21 mouse cellular contexts compared by ENCODE assay signal in the genomic region with DNA sequence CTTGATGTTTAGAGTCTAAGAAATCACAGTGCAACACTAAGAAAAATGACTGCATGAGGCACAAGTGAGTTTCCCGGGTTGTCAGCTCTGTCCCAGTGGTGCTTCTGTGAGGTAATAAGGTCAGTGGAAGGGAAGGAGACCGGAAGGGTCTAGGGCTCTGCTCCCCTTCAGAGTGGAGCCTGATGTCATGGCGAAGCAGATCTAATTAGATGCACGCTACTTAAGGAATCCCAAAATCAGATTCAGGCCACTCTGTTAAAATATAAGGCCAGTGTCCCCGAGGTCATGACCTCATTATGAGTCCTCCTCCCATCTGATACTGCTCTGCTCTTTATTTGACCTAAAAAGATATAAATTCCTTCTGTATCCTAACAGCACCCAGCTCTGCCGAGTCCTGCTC.
A peak's percentile ranks its signal among the peaks of the same experiment; 100 is the strongest.
DNase-seq lines count a peak whose midpoint lies in the region; ATAC-seq and TF ChIP-seq lines count a peak whose summit lies in the region.
"Had no signal": no experiment of that assay in that cellular context is flagged by ENCODE, and none has a peak within 500 bp of the region (broad histone marks: within the 10 kb centered on the region; RNA-seq: fewer than 3 reads in every experiment).

No protein-coding gene starts in this region.

- DNase-seq in forebrain, embryonic 10.5 days (ENCODE audit: extremely low spot score, low spot score): no peak
- DNase-seq in forebrain, postnatal 0 days: no peak
- DNase-seq in midbrain, embryonic 10.5 days (ENCODE audit: low spot score): no peak
- DNase-seq in embryonic facial prominence, embryonic 10.5 days (ENCODE audit: low spot score): peak; percentile 30
- DNase-seq in right cerebral cortex, adult 18-20 months: no peak
- no peak for DNase-seq in gastrocnemius, postnatal 36 days
- DNase-seq: adrenal gland, adult 2 months; cerebellum, adult 11 months; cerebellum, adult 9-11 months; gastrocnemius, adult 2 months; kidney, adult 8-10 months; kidney, postnatal 10 days; left cerebral cortex, postnatal 4 days; thymus, adult 2 months; thymus, postnatal 4 days had no signal

- no peak overlapping the region for H3K4me2 ChIP-seq in forebrain, postnatal 0 days (ENCODE audit: low read depth)
- no peak overlapping the region for H3K4me2 ChIP-seq in midbrain, embryonic 15.5 days
- H3K4me2 ChIP-seq: embryonic facial prominence, embryonic 15.5 days; forebrain, embryonic 13.5 days; heart, embryonic 11.5 days; hindbrain, embryonic 14.5 days; midbrain, embryonic 12.5 days had no signal

- 29% methylated on average over 6 of the region's 6 CpGs for WGBS in forebrain, embryonic 10.5 days
- 43% methylated on average over 6 of the region's 6 CpGs for WGBS in forebrain, postnatal 0 days
- whole genome bisulfite sequencing in midbrain, embryonic 10.5 days: 40% methylated on average over 6 of the region's 6 CpGs
- 46% methylated on average over 6 of the region's 6 CpGs for WGBS in midbrain, embryonic 15.5 days
- WGBS in embryonic facial prominence, embryonic 10.5 days: 32% methylated on average over 6 of the region's 6 CpGs

- H3K9ac ChIP-seq in forebrain, postnatal 0 days: no peak overlapping the region
- no peak overlapping the region for H3K9ac ChIP-seq in midbrain, embryonic 15.5 days
- H3K9ac ChIP-seq: embryonic facial prominence, embryonic 15.5 days; forebrain, embryonic 13.5 days; hindbrain, embryonic 14.5 days; midbrain, embryonic 12.5 days had no signal

- no peaks in the 10 kb centered on the region for H3K27me3 ChIP-seq in forebrain, embryonic 10.5 days (ENCODE audit: poor library complexity, severe bottlenecking)
- no peaks in the 10 kb centered on the region for H3K27me3 ChIP-seq in forebrain, postnatal 0 days (ENCODE audit: insufficient read depth, low read length)
- no peaks in the 10 kb centered on the region for H3K27me3 ChIP-seq in midbrain, embryonic 10.5 days (ENCODE audit: low read depth, poor library complexity, severe bottlenecking)
- H3K27me3 ChIP-seq in midbrain, embryonic 15.5 days (replicated peaks): no peaks in the 10 kb centered on the region
- H3K27me3 ChIP-seq in embryonic facial prominence, embryonic 10.5 days (replicated peaks; ENCODE audit: low read depth, poor library complexity, severe bottlenecking): no peaks in the 10 kb centered on the region
- H3K27me3 ChIP-seq: embryonic facial prominence, embryonic 15.5 days; forebrain, embryonic 13.5 days; midbrain, embryonic 12.5 days had no signal

- intact Hi-C loops in gastrocnemius, postnatal 36 days (cut with DNase I): no loop called here

- H3K36me3 ChIP-seq in forebrain, embryonic 10.5 days (replicated peaks): no peaks in the 10 kb centered on the region
- no peaks in the 10 kb centered on the region for H3K36me3 ChIP-seq in forebrain, postnatal 0 days (ENCODE audit: insufficient read depth)
- H3K36me3 ChIP-seq in midbrain, embryonic 10.5 days: no peaks in the 10 kb centered on the region
- no peaks in the 10 kb centered on the region for H3K36me3 ChIP-seq in midbrain, embryonic 15.5 days (replicated peaks)
- H3K36me3 ChIP-seq in embryonic facial prominence, embryonic 10.5 days (replicated peaks): no peaks in the 10 kb centered on the region
- H3K36me3 ChIP-seq: embryonic facial prominence, embryonic 15.5 days; midbrain, embryonic 12.5 days had no signal

- ATAC-seq in forebrain, postnatal 0 days: no peak
- ATAC-seq in midbrain, embryonic 15.5 days (replicated peaks): no peak

- no peak for TF ChIP-seq CTCF in forebrain, postnatal 0 days (IDR thresholded peaks at IDR 0.05; ENCODE audit: low read depth)

- no peaks in the 10 kb centered on the region for H3K9me3 ChIP-seq in forebrain, embryonic 10.5 days
- H3K9me3 ChIP-seq in forebrain, postnatal 0 days (ENCODE audit: low read length): no peaks in the 10 kb centered on the region
- no peaks in the 10 kb centered on the region for H3K9me3 ChIP-seq in midbrain, embryonic 10.5 days (replicated peaks)
- H3K9me3 ChIP-seq in midbrain, embryonic 15.5 days: no peaks in the 10 kb centered on the region
- H3K9me3 ChIP-seq in embryonic facial prominence, embryonic 10.5 days: no peaks in the 10 kb centered on the region
- H3K9me3 ChIP-seq: embryonic facial prominence, embryonic 15.5 days; forebrain, embryonic 13.5 days; midbrain, embryonic 12.5 days had no signal

- H3K27ac ChIP-seq in forebrain, embryonic 10.5 days: peak overlapping the region; percentile 79
- H3K27ac ChIP-seq in forebrain, postnatal 0 days (ENCODE audit: low read depth, low read length): no peak overlapping the region
- H3K27ac ChIP-seq in midbrain, embryonic 10.5 days (replicated peaks): peak overlapping the region; percentile 79
- no peak overlapping the region for H3K27ac ChIP-seq in midbrain, embryonic 15.5 days
- peak overlapping the region; percentile 79 for H3K27ac ChIP-seq in embryonic facial prominence, embryonic 10.5 days (replicated peaks)
- H3K27ac ChIP-seq: embryonic facial prominence, embryonic 15.5 days; forebrain, embryonic 13.5 days; gastrocnemius, adult 2 months; hindbrain, embryonic 14.5 days; midbrain, embryonic 12.5 days had no signal

- no peak overlapping the region for H3K4me3 ChIP-seq in forebrain, embryonic 10.5 days
- H3K4me3 ChIP-seq in forebrain, postnatal 0 days (ENCODE audit: low read depth, low read length): no peak overlapping the region
- H3K4me3 ChIP-seq in midbrain, embryonic 10.5 days: no peak overlapping the region
- no peak overlapping the region for H3K4me3 ChIP-seq in midbrain, embryonic 15.5 days
- H3K4me3 ChIP-seq in embryonic facial prominence, embryonic 10.5 days: no peak overlapping the region
- H3K4me3 ChIP-seq: embryonic facial prominence, embryonic 15.5 days; forebrain, embryonic 13.5 days; gastrocnemius, adult 2 months; midbrain, embryonic 12.5 days had no signal

- peaks cover 30% of the 10 kb centered on the region for H3K4me1 ChIP-seq in forebrain, embryonic 10.5 days
- H3K4me1 ChIP-seq in forebrain, postnatal 0 days (ENCODE audit: insufficient read depth): no peaks in the 10 kb centered on the region
- peaks cover 15% of the 10 kb centered on the region for H3K4me1 ChIP-seq in midbrain, embryonic 10.5 days
- H3K4me1 ChIP-seq in midbrain, embryonic 15.5 days: no peaks in the 10 kb centered on the region
- H3K4me1 ChIP-seq in embryonic facial prominence, embryonic 10.5 days: peaks cover 39% of the 10 kb centered on the region

Comparison
In these comparisons a context has a peak if more than half of its experiments do, and no peak if none do; other contexts are left out.
1. H3K27ac ChIP-seq: peak in forebrain, embryonic 10.5 days (single experiment), midbrain, embryonic 10.5 days (single experiment) and embryonic facial prominence, embryonic 10.5 days (single experiment); none in forebrain, postnatal 0 days (single experiment) and midbrain, embryonic 15.5 days (single experiment).